Mouse (Mus musculus): ENCODE measurements around the gene Mrpl10. TPM values are rescaled to one million over a fixed set of nuclear protein-coding genes. Genes with fewer than 3 reads are reported as not detected.

Gene Mrpl10
- total RNA-seq, 2 experiments from 2014 or later: 19.7 to 28.6 TPM

- ATAC-seq (ENCODE audit: poor library complexity, severe bottlenecking): no peak
Measured at GRCm38 (mm10) chr11:97066656-97067360, 25.4 kb downstream of the Mrpl10 start.

GRCm38 (mm10) chr11:97069333-97069732, 28.0 kb downstream of the Mrpl10 start:
- no peak for ATAC-seq (ENCODE audit: poor library complexity, severe bottlenecking)

DNA sequence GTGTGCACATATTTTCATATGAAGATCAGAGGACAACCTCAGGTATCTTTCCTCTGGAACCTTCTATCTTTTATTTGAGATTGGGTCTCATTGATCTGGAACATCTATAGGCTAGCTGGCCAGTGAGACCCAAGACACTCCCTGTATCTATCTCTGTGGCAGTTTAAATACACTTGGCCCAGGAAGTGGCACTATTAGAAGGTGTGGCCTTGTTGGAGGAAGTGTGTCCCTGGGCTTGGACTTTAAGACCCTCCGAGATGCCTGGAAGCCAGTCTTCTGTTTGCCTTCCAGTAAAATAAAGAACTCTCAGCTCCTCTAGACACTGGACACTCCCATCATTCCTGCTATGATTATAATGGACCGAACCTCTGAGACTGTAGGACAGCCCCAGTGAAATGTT, 28.4 kb downstream of the Mrpl10 start:
- ATAC-seq (ENCODE audit: poor library complexity, severe bottlenecking): no peak

- ATAC-seq (ENCODE audit: poor library complexity, severe bottlenecking): no peak
Measured at GRCm38 (mm10) chr11:97071129-97071528, 29.8 kb downstream of the Mrpl10 start.

- ATAC-seq (ENCODE audit: poor library complexity, severe bottlenecking): peak; percentile 47
Measured at GRCm38 (mm10) chr11:97072533-97072932, 31.2 kb downstream of the Mrpl10 start.

- ATAC-seq (ENCODE audit: poor library complexity, severe bottlenecking): no peak
Measured at GRCm38 (mm10) chr11:97074235-97074634, 32.9 kb downstream of the Mrpl10 start.

DNA sequence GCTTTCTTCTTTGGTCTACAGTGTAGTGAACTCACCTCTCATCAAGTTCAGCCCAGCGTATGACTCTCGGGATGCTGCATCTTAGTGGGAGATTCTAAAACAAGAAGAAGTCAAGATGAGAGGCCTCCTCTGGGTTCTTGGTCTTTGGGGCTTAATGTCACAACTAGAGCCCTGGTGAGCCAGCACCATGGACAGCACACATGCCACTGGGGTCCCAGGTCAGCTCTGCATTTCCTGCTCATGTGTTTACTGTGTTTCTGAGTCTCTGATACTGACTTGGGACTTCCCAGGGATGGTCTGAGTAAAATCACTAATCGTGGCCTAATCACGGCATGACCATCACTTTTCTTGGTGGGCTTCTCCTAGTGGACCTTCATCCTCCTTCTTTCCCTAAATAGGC, 37.4 kb downstream of the Mrpl10 start:
- ATAC-seq (ENCODE audit: poor library complexity, severe bottlenecking): no peak

GRCm38 (mm10) chr11:97080291-97080690, 38.9 kb downstream of the Mrpl10 start:
- ATAC-seq (ENCODE audit: poor library complexity, severe bottlenecking): no peak

GRCm38 (mm10) chr11:97082977-97083376, 41.6 kb downstream of the Mrpl10 start:
- peak; percentile 66 for ATAC-seq (ENCODE audit: poor library complexity, severe bottlenecking)

- ATAC-seq (ENCODE audit: poor library complexity, severe bottlenecking): no peak
Measured at GRCm38 (mm10) chr11:97083401-97084140, 42.2 kb downstream of the Mrpl10 start.

DNA sequence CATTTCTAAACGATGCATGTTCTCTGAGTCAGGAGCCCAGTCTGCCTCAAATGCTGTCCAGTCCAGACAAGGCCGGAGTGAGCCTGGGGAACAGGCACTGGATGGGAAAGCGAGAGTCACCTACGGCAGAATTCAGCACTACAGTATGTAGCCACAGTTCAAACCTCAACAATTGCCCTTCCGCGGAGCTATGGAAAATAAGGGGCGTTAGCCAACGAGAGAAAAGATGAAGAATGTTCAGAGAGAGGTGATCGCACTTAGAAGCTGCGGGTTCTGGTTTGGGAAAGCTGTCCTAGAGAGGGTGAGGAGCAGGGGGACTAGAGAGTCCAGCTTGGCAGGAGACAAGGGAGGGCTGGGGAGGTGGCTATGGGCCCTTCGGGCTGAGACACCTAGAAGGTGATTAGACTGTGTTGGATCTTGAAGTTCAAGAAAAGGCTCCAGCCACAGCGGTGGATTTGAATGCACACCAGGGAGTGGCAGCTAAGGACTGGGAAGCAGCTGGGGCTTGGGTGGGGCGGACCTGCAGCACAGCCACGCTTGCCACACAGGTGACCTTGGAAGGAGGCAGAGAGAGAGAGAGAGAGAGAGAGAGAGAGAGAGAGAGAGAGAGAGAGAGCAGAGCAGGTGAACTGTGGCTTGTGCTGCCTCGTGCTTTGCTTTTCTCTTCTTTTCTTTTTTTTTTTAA, 43.6 kb downstream of the Mrpl10 start:
- ATAC-seq (ENCODE audit: poor library complexity, severe bottlenecking): no peak

- ATAC-seq (ENCODE audit: poor library complexity, severe bottlenecking): no peak
Measured at GRCm38 (mm10) chr11:97086365-97086764, 45.0 kb downstream of the Mrpl10 start.

DNA sequence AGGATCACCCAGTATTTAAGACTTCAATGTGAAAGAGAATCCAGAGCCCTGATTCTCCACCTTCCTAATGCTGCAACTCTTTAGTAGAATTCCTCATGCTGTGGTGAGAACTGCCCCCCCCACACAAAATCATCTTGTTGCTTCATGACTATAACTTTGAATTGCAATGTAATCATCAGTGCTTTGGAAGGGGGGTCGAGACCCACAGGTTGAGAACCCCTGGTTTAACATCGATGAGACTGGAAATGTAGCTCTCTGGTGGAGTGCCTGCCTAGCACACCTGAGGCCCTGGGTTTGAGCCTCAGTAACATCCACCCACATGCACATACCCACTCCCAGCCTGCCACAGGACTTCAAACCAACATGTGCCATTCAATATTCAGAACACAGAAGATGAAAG, 53.2 kb downstream of the Mrpl10 start:
- no peak for ATAC-seq (ENCODE audit: poor library complexity, severe bottlenecking)

- ATAC-seq (ENCODE audit: poor library complexity, severe bottlenecking): no peak
Measured at GRCm38 (mm10) chr11:97098791-97099190, 57.4 kb downstream of the Mrpl10 start.

Other genes with a start within 250 kb of the Mrpl10 start
- 30.0 and 32.6 TPM in 2 replicates for gene Nfe2l1, start 211.6 kb upstream of the Mrpl10 start, total RNA-seq (2015)
- gene Nfe2l1, start 211.6 kb upstream of the Mrpl10 start, total RNA-seq (2017): 30.2 and 31.1 TPM in 2 replicates
- gene Copz2, start 191.7 kb upstream of the Mrpl10 start, total RNA-seq (2015): 2.0 and 4.2 TPM in 2 replicates
- 0.28 and 0.92 TPM in 2 replicates for gene Copz2, start 191.7 kb upstream of the Mrpl10 start, total RNA-seq (2017)
- 17.5 and 21.1 TPM in 2 replicates for gene Cdk5rap3, start 125.1 kb upstream of the Mrpl10 start, total RNA-seq (2015)
- gene Cdk5rap3, start 125.1 kb upstream of the Mrpl10 start, total RNA-seq (2017): 23.9 and 37.3 TPM in 2 replicates
- 0.07 TPM in 1 of 2 replicates, not detected in the other for gene Prr15l, start 113.5 kb upstream of the Mrpl10 start, total RNA-seq (2015)
- gene Prr15l, start 113.5 kb upstream of the Mrpl10 start, total RNA-seq (2017): 0.16 and 0.29 TPM in 2 replicates
- 16.8 and 19.9 TPM in 2 replicates for gene Pnpo, start 97.6 kb upstream of the Mrpl10 start, total RNA-seq (2015)
- gene Pnpo, start 97.6 kb upstream of the Mrpl10 start, total RNA-seq (2017): 29.1 and 32.8 TPM in 2 replicates
- gene Sp2, start 58.6 kb upstream of the Mrpl10 start, total RNA-seq (2015): 45.7 and 46.6 TPM in 2 replicates
- 5.3 and 8.3 TPM in 2 replicates for gene Sp2, start 58.6 kb upstream of the Mrpl10 start, total RNA-seq (2017)
- 0.13 TPM in 1 of 2 replicates, not detected in the other for gene Sp6, start 28.2 kb upstream of the Mrpl10 start, total RNA-seq (2015)
- not detected in 2 replicates for gene Sp6, start 28.2 kb upstream of the Mrpl10 start, total RNA-seq (2017)
- gene Scrn2, start 11.6 kb upstream of the Mrpl10 start, total RNA-seq (2015): 0.48 and 1.4 TPM in 2 replicates
- 5.1 and 5.4 TPM in 2 replicates for gene Scrn2, start 11.6 kb upstream of the Mrpl10 start, total RNA-seq (2017)
- 0.55 and 0.80 TPM in 2 replicates for gene Lrrc46, start 153 bp upstream of the Mrpl10 start, total RNA-seq (2015)
- not detected in 2 replicates for gene Lrrc46, start 153 bp upstream of the Mrpl10 start, total RNA-seq (2017)
- gene Osbpl7, start 9.1 kb downstream of the Mrpl10 start, total RNA-seq (2015): 5.3 and 6.5 TPM in 2 replicates
- gene Osbpl7, start 9.1 kb downstream of the Mrpl10 start, total RNA-seq (2017): 7.1 and 7.5 TPM in 2 replicates
- gene Tbx21, start 73.8 kb downstream of the Mrpl10 start, total RNA-seq (2015): 0.58 and 1.0 TPM in 2 replicates
- gene Tbx21, start 73.8 kb downstream of the Mrpl10 start, total RNA-seq (2017): 1.1 and 1.3 TPM in 2 replicates
- 16.0 and 17.6 TPM in 2 replicates for gene Tbkbp1, start 109.9 kb downstream of the Mrpl10 start, total RNA-seq (2015)
- 13.6 and 17.2 TPM in 2 replicates for gene Tbkbp1, start 109.9 kb downstream of the Mrpl10 start, total RNA-seq (2017)
- gene Kpnb1, start 146.3 kb downstream of the Mrpl10 start, total RNA-seq (2015): 86.9 and 93.7 TPM in 2 replicates
- 196 and 233 TPM in 2 replicates for gene Kpnb1, start 146.3 kb downstream of the Mrpl10 start, total RNA-seq (2017)
- gene Npepps, start 239.1 kb downstream of the Mrpl10 start, total RNA-seq (2015): 39.3 and 45.0 TPM in 2 replicates
- 32.3 and 41.5 TPM in 2 replicates for gene Npepps, start 239.1 kb downstream of the Mrpl10 start, total RNA-seq (2017)

All from megakaryocyte, adult 5-6 weeks (primary cell).